Mouse (Mus musculus): Measurements from ENCODE around the gene Eif4h.

Eif4h gene

DNA sequence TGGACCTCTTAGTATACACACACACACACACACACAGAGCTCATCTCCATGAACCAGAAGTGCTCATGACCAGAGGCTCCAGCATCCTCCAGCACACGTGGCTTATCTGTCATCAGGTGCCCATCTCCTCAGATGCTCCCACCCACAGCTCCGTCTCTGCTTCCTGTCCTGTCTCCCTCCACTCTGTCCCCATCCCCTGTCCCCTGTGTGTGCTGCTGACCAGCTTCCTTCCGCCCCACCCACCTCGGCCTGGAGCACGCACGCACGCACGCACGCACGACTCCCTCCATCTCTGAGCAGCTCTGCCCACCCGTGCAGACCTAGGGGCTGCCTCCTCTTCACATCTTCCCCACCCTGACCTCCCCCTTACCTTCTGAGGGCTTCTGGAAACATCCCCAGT, 34.9 kb downstream of the Eif4h start:
- no peak for DNase-seq

DNA sequence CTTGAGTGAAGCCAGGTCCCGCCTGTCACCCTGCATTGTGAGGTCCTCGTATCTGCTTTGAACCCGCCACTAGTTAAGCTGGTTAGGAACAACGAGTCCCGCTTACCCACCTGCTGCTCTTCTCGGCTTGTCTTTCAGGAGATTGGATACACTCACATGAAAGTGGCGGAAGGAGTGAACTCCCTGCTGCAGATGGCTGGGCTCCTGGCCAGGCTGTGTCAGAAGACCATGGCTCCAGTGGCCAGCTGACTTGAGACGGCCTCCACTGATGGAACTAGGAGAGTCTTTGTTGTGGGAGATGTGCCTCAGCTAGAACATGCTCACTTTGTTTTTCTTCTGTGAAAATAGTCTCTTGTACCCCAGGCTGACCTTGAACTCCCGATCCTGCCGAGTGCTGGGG, 41.6 kb downstream of the Eif4h start:
- DNase-seq: no peak

DNA sequence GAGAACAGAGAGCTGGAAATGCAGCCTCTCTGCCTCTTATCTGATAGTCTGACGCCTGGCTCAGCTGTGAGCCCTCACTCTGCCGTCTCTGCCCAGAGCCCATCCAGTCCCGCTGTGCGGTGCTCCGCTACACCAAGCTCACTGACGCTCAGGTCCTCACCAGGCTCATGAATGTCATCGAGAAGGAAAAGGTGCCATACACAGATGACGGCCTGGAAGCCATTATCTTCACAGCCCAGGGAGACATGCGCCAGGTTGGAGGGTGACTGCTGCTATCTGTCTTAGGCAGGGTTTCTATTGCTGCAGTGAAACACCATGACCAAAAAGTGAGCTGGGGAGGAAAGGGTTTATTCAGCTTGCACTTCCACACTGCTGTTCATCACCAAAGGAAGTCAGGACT, 46.2 kb downstream of the Eif4h start:
- no peak for DNase-seq

DNA sequence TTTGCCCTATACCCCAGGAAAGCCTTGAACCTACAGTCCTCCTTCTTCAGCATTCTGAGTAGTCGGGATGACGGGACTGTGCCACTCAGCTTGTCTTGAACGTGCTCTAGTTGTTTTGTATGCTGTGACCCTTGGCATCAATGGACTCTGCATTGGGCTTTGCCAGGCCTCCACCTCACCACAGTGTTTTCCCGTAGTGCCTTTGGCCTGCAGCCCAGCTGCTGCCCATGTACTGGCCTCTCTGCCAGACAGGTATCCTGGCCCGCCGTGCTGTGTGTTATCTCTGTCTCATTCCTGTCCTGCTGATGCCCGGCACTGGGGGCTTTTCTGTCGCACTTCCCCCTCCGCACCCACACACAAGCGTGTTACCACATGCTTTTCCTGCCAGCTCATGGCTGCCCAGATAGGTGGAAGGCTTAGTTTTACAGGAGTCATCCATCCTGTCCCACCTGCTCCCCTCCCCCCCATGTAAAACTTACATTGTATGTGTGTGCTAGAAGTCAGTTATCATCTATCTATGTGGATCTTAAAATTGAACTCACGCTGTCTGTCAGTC, 47.2 kb downstream of the Eif4h start:
- no peak for DNase-seq

DNA sequence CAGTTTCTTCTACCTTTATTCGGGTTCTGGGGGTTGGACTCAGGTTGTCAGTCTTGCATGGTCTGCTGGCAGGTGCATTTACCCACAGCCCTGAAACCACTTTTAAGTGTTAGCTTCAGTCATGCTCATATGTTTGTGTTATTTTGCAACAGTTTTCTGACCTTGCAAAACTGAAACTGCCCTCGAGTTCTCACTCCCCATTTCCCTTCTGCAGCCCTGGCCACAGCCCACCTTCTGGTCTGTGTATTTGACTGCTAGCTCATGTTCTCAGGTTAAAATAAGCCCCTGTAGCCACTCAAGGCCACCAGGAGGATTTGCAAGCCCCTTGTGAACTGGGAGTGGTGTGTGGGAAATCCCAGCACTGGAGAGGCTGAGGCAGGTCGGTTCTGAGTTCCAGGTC, 49.4 kb downstream of the Eif4h start:
- no peak for DNase-seq

DNA sequence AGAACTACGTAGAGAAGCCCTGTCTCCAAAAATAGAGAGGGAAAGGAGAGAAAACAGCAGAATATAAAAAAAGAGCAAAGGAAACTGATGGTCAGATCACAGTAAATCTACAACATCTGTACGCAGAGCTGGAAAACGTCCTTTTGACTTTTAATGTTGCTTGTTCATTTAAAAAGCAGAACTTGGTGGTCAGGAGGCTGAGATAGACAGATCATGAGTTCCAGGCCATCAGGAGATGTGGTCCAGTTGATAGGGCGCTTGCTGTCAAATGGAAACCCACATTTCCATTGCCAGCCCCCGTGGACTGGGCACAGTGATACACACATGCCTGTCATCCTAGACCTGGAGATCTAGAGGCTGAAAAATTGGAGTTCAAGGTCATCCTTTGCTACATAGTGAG, 54.5 kb downstream of the Eif4h start:
- no peak for DNase-seq

DNA sequence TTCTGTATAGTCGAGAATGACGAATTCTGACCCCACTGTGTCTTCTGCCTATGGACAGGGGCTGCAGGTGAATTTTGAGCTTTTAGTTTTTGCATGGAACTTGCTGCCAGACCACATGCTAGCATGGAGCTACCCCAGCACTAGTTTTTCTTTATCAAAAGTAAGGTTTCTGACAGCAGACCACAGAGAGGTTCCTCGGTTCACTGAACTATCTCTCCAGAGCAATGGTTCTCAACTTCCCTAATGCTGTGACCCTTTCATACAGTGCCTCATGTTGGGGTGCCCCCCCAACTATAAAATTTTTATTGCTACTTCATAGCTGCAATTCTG, 55.4 kb downstream of the Eif4h start:
- no peak for DNase-seq

DNA sequence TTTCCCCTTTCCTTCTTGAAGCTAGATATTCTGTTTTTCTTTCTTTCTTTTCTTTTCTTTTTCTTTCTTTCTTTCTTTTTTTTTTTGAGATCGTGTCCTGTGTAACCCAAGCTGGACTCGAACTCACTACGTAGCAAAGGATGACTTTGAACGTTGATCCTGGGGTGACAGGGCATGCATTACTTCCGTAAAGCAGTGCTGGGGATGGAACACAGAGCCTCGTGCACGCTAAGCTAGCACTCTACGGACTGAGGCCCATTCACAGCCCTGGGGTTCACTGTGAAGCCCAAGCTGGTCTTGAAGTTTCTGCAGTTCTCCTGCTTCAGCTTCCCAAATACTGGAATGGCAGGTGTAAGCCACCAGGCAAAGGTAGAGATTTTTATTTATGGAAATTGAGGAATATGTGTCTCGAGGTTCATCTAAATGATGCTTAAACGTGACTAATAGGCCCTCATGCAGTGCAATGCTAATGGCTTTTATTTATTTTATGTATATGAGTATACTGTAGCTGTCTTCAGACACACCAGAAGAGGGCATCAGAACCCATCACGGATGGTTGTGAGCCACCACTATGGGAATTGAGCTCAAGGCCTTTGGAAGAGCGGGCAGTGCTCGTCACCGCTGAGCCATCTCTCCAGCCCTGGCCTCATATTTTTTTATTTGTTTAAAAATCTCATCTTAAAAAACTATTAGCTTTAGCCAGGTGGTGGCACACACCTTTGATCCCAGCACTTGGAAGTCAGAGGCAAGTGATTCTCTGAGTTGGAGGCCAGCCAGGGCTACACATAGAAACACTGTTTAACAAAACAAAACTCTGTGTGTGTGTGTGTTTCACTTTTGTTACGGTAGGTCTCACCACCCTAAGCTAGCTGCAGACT, 56.0 kb downstream of the Eif4h start:
- DNase-seq: no peak

DNA sequence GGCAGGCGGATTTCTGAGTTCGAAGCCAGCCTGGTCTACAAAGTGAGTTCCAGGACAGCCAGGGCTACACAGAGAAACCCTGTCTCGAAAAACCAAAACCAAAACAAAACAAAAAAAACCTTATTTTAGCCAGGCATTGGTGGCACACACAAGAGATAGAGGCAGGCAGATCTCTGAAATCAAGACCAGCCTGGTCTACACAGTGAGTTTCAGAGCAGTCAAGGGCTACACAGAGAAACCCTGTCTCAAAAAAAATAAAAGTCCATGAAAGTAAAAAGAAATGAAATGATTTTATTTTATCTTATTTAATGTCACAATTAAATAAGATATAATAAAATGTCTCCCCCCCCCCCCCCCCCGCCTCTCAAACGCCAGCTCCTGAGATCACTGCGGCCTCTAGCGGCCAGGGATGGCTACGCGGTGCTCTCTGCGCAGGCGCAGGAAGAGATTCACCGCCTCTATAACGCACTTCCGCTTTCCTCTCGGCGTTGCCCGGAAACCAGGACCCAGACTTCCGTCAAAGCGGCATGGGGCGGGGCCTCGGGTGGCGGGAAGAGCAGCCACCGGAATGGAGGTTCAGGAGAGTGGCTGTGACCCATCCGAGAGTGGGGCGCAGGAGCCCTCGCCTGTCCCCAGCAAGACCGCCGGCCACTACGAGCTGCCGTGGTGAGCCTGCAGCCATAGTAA, 56.9 kb downstream of the Eif4h start:
- DNase-seq: peak; percentile 98

DNA sequence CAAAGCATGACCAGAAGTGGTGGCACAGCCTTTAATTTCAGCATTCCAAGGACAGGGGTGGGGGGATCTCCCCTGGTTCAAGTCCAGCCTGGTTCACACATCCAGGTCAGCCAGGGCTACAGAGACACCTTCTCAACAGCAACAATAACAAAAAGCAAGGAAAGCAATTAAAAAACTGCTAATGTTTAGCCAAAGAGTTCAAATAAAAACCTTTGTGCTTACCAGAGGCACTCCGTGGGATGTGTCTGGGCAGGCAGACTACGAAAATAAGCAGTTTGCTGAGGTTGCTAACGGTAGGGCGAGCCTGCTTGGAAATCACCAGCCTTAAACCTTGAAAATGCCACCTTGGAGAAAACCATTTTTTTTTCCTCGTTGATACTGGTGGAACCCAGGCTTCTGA, 58.1 kb downstream of the Eif4h start, which contains the start of gene Rfc2:
TSS of gene Rfc2 (plus strand) at position 221 of the 400 bp plus-strand sequence.
- DNase-seq: no peak

DNA sequence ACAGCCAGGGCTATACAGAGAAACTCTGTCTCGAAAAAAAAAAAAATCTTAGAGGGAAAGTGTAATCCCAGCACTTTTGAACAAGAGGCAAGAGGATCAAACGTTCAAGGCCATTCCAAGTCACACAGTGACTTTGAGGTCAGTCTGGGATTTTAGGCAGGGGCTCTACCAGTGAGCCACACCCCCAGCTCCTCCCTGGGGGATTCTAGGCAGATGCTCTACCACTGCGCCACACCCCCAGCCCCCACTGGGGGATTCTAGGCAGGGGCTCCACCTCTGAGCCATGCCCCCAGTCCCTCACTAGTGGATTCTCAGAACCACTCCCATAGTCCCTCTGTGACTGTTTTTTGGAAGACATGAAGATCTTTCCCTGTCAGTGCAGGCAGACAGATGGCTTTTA, 60.2 kb downstream of the Eif4h start:
- DNase-seq: no peak

DNA sequence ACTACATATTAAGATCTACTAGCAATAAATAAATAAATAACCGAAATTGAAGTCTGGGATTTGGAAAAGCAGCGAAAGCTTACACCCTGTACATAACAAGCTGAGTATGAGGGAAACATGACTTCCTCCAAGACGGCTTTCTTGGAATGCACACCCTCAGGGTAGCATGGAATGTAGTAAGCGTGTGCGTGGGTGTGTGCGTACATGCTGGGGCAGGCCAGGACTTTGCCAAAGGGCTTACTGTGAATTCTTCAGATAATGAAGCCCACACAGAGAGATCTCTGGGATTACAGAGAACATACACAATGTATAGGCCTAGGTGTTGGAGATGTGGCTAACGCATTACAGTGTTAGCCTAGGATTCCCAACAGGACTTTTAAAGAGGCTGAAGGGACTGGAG, 61.8 kb downstream of the Eif4h start:
- DNase-seq: no peak

DNA sequence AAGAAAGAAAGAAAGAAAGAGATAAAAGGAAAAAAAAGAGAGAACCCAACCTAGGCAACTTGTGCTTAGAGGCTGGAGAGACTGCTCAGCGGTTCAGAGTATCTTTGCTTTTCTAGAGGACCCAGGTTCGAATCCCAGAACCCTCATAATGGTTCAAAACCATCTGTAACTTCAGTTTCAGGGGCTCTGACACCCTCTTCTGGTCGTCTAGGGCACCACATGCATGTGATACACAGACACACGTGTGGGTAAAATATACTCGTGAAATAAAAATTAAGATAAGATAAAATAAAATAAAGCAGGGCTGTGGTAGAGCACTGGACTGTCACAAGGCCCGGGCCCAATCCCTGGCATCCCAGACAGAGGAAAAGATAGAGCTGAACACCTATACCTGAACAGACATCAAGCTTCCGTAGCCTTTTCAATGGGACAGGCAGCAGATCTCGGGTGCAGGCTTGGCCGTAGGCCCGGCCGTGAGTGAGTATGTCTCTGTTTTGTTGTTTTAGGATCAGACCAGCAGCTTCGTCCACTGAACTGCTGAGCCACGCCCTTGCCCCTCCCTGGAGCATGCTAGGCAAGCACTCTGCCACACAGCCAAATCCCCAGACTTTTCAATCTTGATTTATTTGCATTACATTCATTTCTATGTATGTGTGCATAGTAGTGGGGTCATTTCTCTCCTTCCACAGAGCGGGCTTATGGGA, 62.6 kb downstream of the Eif4h start:
- no peak for DNase-seq

DNA sequence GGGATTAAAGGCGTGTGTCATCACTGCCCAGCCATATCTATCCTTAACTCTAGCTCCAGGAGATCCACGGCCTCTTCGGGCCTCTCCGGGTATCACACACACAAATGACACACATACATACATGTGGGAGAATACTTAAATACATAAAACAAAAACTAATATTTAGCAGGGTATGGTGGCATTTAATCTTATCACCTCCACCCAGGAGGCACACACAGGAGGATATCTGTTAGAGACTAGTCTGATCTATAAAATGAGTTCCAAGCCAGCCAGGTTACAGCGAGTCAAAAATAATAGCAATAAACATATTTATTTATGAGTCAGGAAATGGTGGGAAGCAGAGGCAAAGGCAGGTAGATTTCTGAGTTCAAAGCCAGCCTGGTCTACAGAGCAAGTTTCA, 63.5 kb downstream of the Eif4h start:
- DNase-seq: no peak

DNA sequence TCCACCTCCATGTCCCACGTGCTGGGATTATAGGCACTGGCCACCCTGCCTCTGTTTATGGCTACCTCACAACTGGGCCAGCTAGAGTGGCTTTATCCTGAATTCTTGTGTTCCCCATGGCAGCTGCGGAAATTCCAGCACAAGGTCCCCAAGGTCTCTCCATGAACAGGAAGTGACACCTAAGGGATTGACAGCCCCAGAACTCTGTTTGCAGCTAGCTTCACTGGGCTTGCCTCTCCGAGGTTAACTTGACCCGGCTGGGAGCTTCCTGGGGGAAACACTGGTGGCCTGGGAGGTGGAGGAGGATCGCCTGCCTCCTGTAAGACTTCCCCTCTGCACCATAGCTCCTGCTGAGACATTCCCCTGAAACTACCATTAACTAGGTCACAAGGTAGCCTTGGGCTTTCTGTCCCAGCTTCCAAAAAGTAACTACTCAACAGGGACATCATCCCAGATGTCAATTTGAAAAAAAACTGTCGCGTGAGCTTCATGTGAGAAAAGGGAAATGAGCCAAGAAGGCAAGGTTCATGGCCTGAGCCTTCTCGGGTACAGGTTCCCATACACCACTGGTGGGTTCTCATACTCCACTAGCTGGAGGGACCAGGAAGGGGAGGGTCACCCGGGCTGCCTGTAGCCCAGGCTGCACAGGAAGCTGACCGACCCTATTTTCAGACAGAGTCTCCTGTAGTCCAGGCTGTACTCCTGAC, 66.6 kb downstream of the Eif4h start:
- no peak for DNase-seq

DNA sequence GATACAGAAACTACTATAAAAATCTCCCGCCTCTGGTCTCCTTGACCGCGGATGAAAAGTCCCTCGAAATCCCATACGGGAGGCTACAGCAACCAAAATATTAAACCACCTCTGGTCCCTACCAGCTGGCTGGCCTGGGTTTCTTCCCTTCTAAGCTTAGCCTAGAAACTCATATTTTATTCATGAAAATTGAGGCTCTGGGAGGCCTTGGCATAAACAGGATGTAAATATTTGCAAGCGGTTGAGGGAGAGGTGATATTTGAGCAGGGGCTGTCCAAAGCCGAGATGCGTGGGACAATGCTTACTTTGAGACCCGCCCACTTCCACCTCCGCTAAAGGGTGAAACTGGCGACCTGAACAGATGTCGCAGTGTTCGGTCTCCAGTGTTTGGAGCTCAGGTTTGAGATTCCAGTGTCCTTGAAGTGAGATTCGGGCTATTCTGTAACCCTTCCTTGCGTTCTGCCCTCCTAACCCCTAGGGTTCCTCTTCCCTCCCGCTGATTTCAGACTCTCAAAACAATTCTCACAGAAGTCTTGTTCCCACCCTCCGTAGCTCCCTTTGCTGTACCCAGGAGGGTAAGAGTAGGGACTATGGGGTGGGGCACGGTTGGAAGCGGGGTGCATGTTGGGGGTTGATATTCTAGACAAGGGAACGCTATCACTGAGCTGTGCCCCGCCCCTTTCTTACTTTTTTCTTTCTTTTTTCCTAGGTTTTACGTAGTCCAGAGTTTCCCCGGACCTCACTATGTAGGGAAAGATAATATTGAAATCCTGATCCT, 67.4 kb downstream of the Eif4h start:
- peak; percentile 41 for DNase-seq

Data from cerebellum, adult 8-10 months (tissue).